Mouse (Mus musculus): ENCODE data around the gene Sdhb. TPM values are rescaled to one million over a fixed set of nuclear protein-coding genes. Genes with fewer than 3 reads are reported as not detected.

Sdhb gene
- polyA plus RNA-seq, 1 experiment from 2014 or later: 1,015 TPM

GRCm38 (mm10) chr4:140977886-140978692 lies 17.1 kb downstream of the Sdhb start:
- Histone ChIP-seq H3K9ac (ENCODE audit: low read length) (no peak overlapping the region), H3K4me3 (ENCODE audit: control insufficient read depth in 1 of 2, insufficient read depth in 1 of 2, low read depth in 1 of 2, low read length in 2 of 2) (no peak overlapping the region), H3K27me3 (ENCODE audit: control insufficient read depth, insufficient read depth, low read length) (no peaks in the 10 kb centered on the region), H3K9me3 (ENCODE audit: control insufficient read depth, low read length) (no peaks in the 10 kb centered on the region), H3K27ac (replicated peaks in 1 of 2; ENCODE audit: control insufficient read depth in 1 of 2, insufficient read depth in 1 of 2, low read depth in 2 of 2, low read length in 2 of 2) (no peak overlapping the region), H3K4me1 (ENCODE audit: control insufficient read depth in 2 of 2, insufficient read depth in 2 of 2, low read length in 2 of 2) (peaks cover under 1 to 1% of the 10 kb centered on the region in 2 experiments; a peak in 2 of 4 replicates), H3K4me2 (ENCODE audit: low read length) (no peak overlapping the region), H3K36me3 (ENCODE audit: control insufficient read depth, insufficient read depth, low read length) (peaks cover 73% of the 10 kb centered on the region)
- ATAC-seq (ENCODE audit: insufficient number of reproducible peaks, insufficient read depth, low FRiP score, low read depth): no peak
- WGBS: 89% methylated on average over 14 of the region's 14 CpGs

GRCm38 (mm10) chr4:140981605-140982004 lies 20.6 kb downstream of the Sdhb start:
- no peak for ATAC-seq (ENCODE audit: insufficient number of reproducible peaks, insufficient read depth, low FRiP score, low read depth)
- Histone ChIP-seq H3K27ac (replicated peaks in 1 of 2; ENCODE audit: control insufficient read depth in 1 of 2, insufficient read depth in 1 of 2, low read depth in 2 of 2, low read length in 2 of 2) (no peak overlapping the region), H3K9me3 (ENCODE audit: control insufficient read depth, low read length) (no peaks in the 10 kb centered on the region), H3K27me3 (ENCODE audit: control insufficient read depth, insufficient read depth, low read length) (no peaks in the 10 kb centered on the region), H3K36me3 (ENCODE audit: control insufficient read depth, insufficient read depth, low read length) (peaks cover 38% of the 10 kb centered on the region), H3K4me3 (ENCODE audit: control insufficient read depth in 1 of 2, insufficient read depth in 1 of 2, low read depth in 1 of 2, low read length in 2 of 2) (no peak overlapping the region), H3K4me1 (ENCODE audit: control insufficient read depth in 2 of 2, insufficient read depth in 2 of 2, low read length in 2 of 2) (peaks cover 8 to 14% of the 10 kb centered on the region in 2 experiments; a peak in 3 of 4 replicates), H3K9ac (ENCODE audit: low read length) (no peak overlapping the region), H3K4me2 (ENCODE audit: low read length) (no peak overlapping the region)
- WGBS: 92% methylated on average over 2 of the region's 2 CpGs

GRCm38 (mm10) chr4:140982808-140983207 lies 21.8 kb downstream of the Sdhb start:
- no peak for ATAC-seq (ENCODE audit: insufficient number of reproducible peaks, insufficient read depth, low FRiP score, low read depth)
- Histone ChIP-seq H3K9ac (ENCODE audit: low read length) (0 out of 2 replicates have a peak overlapping the region, but pooled peaks have one; percentile 9), H3K9me3 (ENCODE audit: control insufficient read depth, low read length) (no peaks in the 10 kb centered on the region), H3K4me3 (ENCODE audit: control insufficient read depth in 1 of 2, insufficient read depth in 1 of 2, low read depth in 1 of 2, low read length in 2 of 2) (no peak overlapping the region), H3K4me2 (ENCODE audit: low read length) (no peak overlapping the region), H3K36me3 (ENCODE audit: control insufficient read depth, insufficient read depth, low read length) (peaks cover 26% of the 10 kb centered on the region), H3K4me1 (ENCODE audit: control insufficient read depth in 2 of 2, insufficient read depth in 2 of 2, low read length in 2 of 2) (peaks cover 16 to 20% of the 10 kb centered on the region in 2 experiments), H3K27me3 (ENCODE audit: control insufficient read depth, insufficient read depth, low read length) (no peaks in the 10 kb centered on the region), H3K27ac (replicated peaks in 1 of 2; ENCODE audit: control insufficient read depth in 1 of 2, insufficient read depth in 1 of 2, low read depth in 2 of 2, low read length in 2 of 2) (no peak overlapping the region)
- 64% methylated on average over 4 of the region's 4 CpGs for WGBS

- H3K4me3 ChIP-seq (ENCODE audit: control insufficient read depth in 1 of 2, insufficient read depth in 1 of 2, low read depth in 1 of 2, low read length in 2 of 2): no peak overlapping the region
- no peaks in the 10 kb centered on the region for H3K27me3 ChIP-seq (ENCODE audit: control insufficient read depth, insufficient read depth, low read length)
- H3K27ac ChIP-seq (replicated peaks in 1 of 2; ENCODE audit: control insufficient read depth in 1 of 2, insufficient read depth in 1 of 2, low read depth in 2 of 2, low read length in 2 of 2): peak overlapping the region in 1 of 2 experiments; percentile 17; a peak in 1 of 4 replicates
- no peaks in the 10 kb centered on the region for H3K9me3 ChIP-seq (ENCODE audit: control insufficient read depth, low read length)
- H3K36me3 ChIP-seq (ENCODE audit: control insufficient read depth, insufficient read depth, low read length): peaks cover 20% of the 10 kb centered on the region
- H3K4me1 ChIP-seq (ENCODE audit: control insufficient read depth in 2 of 2, insufficient read depth in 2 of 2, low read length in 2 of 2): peaks cover 16 to 20% of the 10 kb centered on the region in 2 experiments
- 0 out of 2 replicates have a peak overlapping the region, but pooled peaks have one; percentile 9 for H3K9ac ChIP-seq (ENCODE audit: low read length)
- WGBS: 7% methylated on average over 9 of the region's 9 CpGs
- H3K4me2 ChIP-seq (ENCODE audit: low read length): peak overlapping the region; percentile 20
- peak; percentile 37 for ATAC-seq (ENCODE audit: insufficient number of reproducible peaks, insufficient read depth, low FRiP score, low read depth)
Measured at GRCm38 (mm10) chr4:140983442-140983841, 22.4 kb downstream of the Sdhb start.

- no peak for ATAC-seq (ENCODE audit: insufficient number of reproducible peaks, insufficient read depth, low FRiP score, low read depth)
- Histone ChIP-seq H3K27ac (replicated peaks in 1 of 2; ENCODE audit: control insufficient read depth in 1 of 2, insufficient read depth in 1 of 2, low read depth in 2 of 2, low read length in 2 of 2) (no peak overlapping the region), H3K9ac (ENCODE audit: low read length) (no peak overlapping the region), H3K27me3 (ENCODE audit: control insufficient read depth, insufficient read depth, low read length) (no peaks in the 10 kb centered on the region), H3K4me2 (ENCODE audit: low read length) (no peak overlapping the region), H3K36me3 (ENCODE audit: control insufficient read depth, insufficient read depth, low read length) (peaks cover 9% of the 10 kb centered on the region), H3K4me3 (ENCODE audit: control insufficient read depth in 1 of 2, insufficient read depth in 1 of 2, low read depth in 1 of 2, low read length in 2 of 2) (no peak overlapping the region), H3K4me1 (ENCODE audit: control insufficient read depth in 2 of 2, insufficient read depth in 2 of 2, low read length in 2 of 2) (peaks cover 18 to 20% of the 10 kb centered on the region in 2 experiments), H3K9me3 (ENCODE audit: control insufficient read depth, low read length) (no peaks in the 10 kb centered on the region)
- WGBS: 90% methylated on average over 6 of the region's 6 CpGs
Measured at GRCm38 (mm10) chr4:140984544-140984943, 23.5 kb downstream of the Sdhb start.

GRCm38 (mm10) chr4:140986024-140986710 lies 25.2 kb downstream of the Sdhb start:
- H3K36me3 ChIP-seq (ENCODE audit: control insufficient read depth, insufficient read depth, low read length): no peaks in the 10 kb centered on the region
- no peak overlapping the region for H3K27ac ChIP-seq (replicated peaks in 1 of 2; ENCODE audit: control insufficient read depth in 1 of 2, insufficient read depth in 1 of 2, low read depth in 2 of 2, low read length in 2 of 2)
- H3K27me3 ChIP-seq (ENCODE audit: control insufficient read depth, insufficient read depth, low read length): no peaks in the 10 kb centered on the region
- WGBS: 29% methylated on average over 15 of the region's 15 CpGs
- peak overlapping the region; percentile 63 to 80 for H3K4me3 ChIP-seq (ENCODE audit: control insufficient read depth in 1 of 2, insufficient read depth in 1 of 2, low read depth in 1 of 2, low read length in 2 of 2)
- no peak for ATAC-seq (ENCODE audit: insufficient number of reproducible peaks, insufficient read depth, low FRiP score, low read depth)
- H3K4me2 ChIP-seq (ENCODE audit: low read length): peak overlapping the region; percentile 80
- peak overlapping the region; percentile 92 for H3K9ac ChIP-seq (ENCODE audit: low read length)
- peaks cover 18 to 20% of the 10 kb centered on the region in 2 experiments for H3K4me1 ChIP-seq (ENCODE audit: control insufficient read depth in 2 of 2, insufficient read depth in 2 of 2, low read length in 2 of 2)
- no peaks in the 10 kb centered on the region for H3K9me3 ChIP-seq (ENCODE audit: control insufficient read depth, low read length)

- peak within 1 kb of the TSS; percentile 92 for H3K9ac ChIP-seq (ENCODE audit: low read length)
- no peaks in the 10 kb centered on the region for H3K9me3 ChIP-seq (ENCODE audit: control insufficient read depth, low read length)
- H3K36me3 ChIP-seq (ENCODE audit: control insufficient read depth, insufficient read depth, low read length): peaks cover 1% of the 10 kb centered on the region; the same call in 1 of the 2 replicates
- WGBS: under 1% methylated on average over 49 of the region's 58 CpGs
- peaks cover 18 to 20% of the 10 kb centered on the region in 2 experiments for H3K4me1 ChIP-seq (ENCODE audit: control insufficient read depth in 2 of 2, insufficient read depth in 2 of 2, low read length in 2 of 2)
- peak within 1 kb of the TSS; percentile 63 to 80 for H3K4me3 ChIP-seq (ENCODE audit: control insufficient read depth in 1 of 2, insufficient read depth in 1 of 2, low read depth in 1 of 2, low read length in 2 of 2)
- ATAC-seq (ENCODE audit: insufficient number of reproducible peaks, insufficient read depth, low FRiP score, low read depth): peak; percentile 79
- H3K4me2 ChIP-seq (ENCODE audit: low read length): peak within 1 kb of the TSS; percentile 80
- peak within 1 kb of the TSS in 1 of 2 experiments; percentile 21; a peak in 1 of 4 replicates for H3K27ac ChIP-seq (replicated peaks in 1 of 2; ENCODE audit: control insufficient read depth in 1 of 2, insufficient read depth in 1 of 2, low read depth in 2 of 2, low read length in 2 of 2)
- H3K27me3 ChIP-seq (ENCODE audit: control insufficient read depth, insufficient read depth, low read length): no peaks in the 10 kb centered on the region
Measured at GRCm38 (mm10) chr4:140986711-140987395, 25.9 kb downstream of the Sdhb start, which contains the start of gene Atp13a2. Atp13a2 (plus strand) TSS chr4:140986873.

All from heart, embryonic 14.5 days (tissue).